Mouse (Mus musculus): ENCODE data around the gene Mier3.
"Not testable (repeated sequence)": the region's sequence is repeated elsewhere in the genome, so short reads cannot be mapped to it uniquely, and the experiment has no call there.

Mier3 gene

DNA sequence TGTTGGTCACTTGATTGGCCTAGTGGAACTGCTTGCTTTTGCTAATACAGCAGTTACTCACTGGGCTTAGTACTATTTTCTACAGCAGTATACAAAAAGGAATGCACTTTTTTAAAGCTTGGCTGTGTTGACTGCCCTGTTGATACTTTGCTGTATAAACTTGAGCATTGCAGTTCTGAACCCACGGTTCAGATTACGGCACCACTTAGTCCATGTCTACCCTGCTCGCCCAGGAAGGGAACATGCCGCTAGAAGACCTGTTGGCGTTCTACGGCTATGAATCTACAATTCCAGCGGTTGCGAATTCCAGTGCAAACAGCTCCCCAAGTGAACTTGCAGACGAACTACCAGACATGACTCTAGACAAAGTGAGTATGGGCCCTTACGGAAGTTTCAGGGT is 22.6 kb downstream of the Mier3 start:
- no peak for DNase-seq (ENCODE audit: extremely low read depth, low read depth)

GRCm38 (mm10) chr13:111703952-111704351 is 23.2 kb downstream of the Mier3 start:
- DNase-seq (ENCODE audit: extremely low read depth, low read depth) = not testable (repeated sequence)

DNA sequence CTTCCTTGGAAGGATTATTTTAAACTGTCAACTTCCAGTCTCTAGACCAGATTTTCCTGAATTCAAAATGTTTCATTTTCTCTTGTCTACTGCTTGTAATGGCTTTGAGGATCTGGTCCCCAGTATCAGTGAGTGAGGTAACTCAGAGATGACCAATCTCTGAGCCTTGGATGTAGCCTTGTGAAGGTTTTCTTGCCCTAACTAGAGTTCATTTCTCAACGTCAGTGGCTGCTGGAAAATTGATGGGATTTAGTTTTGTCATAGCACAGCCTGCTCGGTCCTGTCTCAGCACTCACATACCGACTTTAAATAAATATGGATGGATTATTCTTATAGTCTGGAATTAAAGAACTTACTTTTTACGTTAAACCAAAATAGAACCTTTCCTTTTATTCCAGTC is 29.8 kb downstream of the Mier3 start:
- no peak for DNase-seq (ENCODE audit: extremely low read depth, low read depth)

- no peak for DNase-seq (ENCODE audit: extremely low read depth, low read depth)
Measured at GRCm38 (mm10) chr13:111719726-111720125, 38.9 kb downstream of the Mier3 start.

GRCm38 (mm10) chr13:111724811-111725164 is 44.0 kb downstream of the Mier3 start:
- DNase-seq (ENCODE audit: extremely low read depth, low read depth) = no peak

DNA sequence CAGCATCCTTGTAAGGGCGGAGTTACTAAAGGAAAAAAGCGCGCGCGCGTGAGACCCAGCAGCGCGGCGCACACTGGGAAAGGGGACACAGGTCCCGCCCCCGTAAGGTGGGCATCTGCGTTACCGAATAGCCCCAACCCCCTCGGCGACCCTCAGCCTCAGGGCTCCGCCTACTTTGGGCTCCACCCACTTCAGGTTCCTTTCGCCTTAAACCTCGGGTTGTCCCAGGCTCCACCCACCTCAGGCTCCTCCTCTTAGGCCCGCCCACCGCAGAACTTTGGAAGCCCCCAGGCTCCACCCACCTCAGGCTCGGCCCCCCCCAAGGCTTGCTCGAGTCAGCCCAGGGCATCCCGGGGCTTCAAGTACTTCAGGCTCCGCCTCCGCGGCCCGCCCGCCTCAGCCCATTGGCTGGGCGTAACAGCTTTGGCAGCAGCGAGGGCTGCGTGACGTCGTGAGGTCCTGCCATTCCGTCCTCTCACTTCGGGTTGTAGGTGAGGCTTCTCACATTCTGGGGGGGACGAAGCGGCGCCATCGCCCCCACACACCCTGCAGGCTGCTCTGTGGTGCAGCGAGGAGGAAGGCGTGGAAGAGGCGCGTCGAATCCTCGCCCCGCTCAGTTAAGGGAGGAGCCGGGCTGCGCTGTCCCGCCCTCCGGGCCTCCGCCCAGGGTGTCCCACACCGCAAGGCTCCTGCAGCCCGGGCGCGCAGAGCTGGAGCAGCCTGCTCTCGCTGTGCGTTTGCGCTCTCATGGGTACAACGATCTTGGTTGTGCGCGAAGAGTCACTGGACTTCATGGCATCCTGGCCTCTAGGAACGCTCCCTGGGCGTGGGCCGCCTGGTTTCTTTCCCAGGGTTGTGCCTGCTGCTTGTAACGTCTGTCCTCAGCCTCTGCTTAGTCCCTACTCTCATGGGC is 44.6 kb downstream of the Mier3 start:
- peak; percentile 95 for DNase-seq (ENCODE audit: extremely low read depth, low read depth)

DNA sequence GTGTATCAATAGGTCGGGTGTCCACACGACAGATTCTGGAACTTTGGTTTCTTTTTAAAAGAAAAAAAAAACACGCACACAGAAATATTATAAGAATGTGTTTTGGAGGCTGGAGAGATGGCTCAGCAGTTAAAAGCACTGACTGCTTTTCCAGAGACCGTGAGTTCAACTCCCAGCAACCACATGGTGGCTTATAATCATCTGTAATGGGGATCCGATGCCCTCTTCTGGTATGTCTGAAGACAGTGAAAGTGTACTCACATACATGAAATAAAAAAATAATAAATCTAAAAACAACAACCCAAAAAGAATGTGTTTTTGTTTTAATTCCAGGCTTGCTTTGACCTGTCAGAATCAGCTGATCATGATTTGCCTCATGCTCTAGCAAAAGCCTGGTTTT is 46.1 kb downstream of the Mier3 start:
- DNase-seq (ENCODE audit: extremely low read depth, low read depth) = no peak

- DNase-seq (ENCODE audit: extremely low read depth, low read depth) = no peak
Measured at GRCm38 (mm10) chr13:111741204-111741990, 60.6 kb downstream of the Mier3 start.

- DNase-seq (ENCODE audit: extremely low read depth, low read depth) = peak; percentile 33
Measured at GRCm38 (mm10) chr13:111741991-111742615, 61.3 kb downstream of the Mier3 start.

GRCm38 (mm10) chr13:111744233-111745000 is 63.6 kb downstream of the Mier3 start:
- peak; percentile 24 for DNase-seq (ENCODE audit: extremely low read depth, low read depth)

GRCm38 (mm10) chr13:111745216-111745615 is 64.4 kb downstream of the Mier3 start:
- DNase-seq (ENCODE audit: extremely low read depth, low read depth) = no peak

- no peak for DNase-seq (ENCODE audit: extremely low read depth, low read depth)
Measured at GRCm38 (mm10) chr13:111746831-111747230, 66.1 kb downstream of the Mier3 start.

- no peak for DNase-seq (ENCODE audit: extremely low read depth, low read depth)
Measured at GRCm38 (mm10) chr13:111748301-111749062, 67.7 kb downstream of the Mier3 start.

- DNase-seq (ENCODE audit: extremely low read depth, low read depth) = no peak
Measured at GRCm38 (mm10) chr13:111753321-111753720, 72.5 kb downstream of the Mier3 start.

DNA sequence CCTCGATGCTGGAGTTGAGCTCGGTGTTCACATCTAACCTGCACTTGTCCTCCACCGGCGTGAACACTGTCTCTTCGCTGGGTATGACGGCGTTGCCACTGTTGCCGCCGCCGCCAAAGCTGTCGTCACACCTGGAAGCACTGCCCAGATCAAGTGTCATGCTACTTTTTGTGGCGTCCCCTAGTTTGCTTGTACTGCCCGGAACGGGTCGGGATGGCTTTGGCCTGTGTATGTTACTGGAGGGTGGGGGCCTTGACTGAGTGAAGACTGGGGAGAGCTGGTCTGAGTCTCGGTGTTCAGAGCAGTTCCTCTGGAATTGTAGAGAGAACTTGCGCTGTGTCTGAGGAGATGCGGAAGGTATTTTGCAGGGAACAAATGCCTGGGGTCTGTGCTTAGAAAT is 74.6 kb downstream of the Mier3 start:
- no peak for DNase-seq (ENCODE audit: extremely low read depth, low read depth)

GRCm38 (mm10) chr13:111755937-111756336 is 75.2 kb downstream of the Mier3 start:
- no peak for DNase-seq (ENCODE audit: extremely low read depth, low read depth)

GRCm38 (mm10) chr13:111756986-111757385 is 76.2 kb downstream of the Mier3 start:
- no peak for DNase-seq (ENCODE audit: extremely low read depth, low read depth)

DNA sequence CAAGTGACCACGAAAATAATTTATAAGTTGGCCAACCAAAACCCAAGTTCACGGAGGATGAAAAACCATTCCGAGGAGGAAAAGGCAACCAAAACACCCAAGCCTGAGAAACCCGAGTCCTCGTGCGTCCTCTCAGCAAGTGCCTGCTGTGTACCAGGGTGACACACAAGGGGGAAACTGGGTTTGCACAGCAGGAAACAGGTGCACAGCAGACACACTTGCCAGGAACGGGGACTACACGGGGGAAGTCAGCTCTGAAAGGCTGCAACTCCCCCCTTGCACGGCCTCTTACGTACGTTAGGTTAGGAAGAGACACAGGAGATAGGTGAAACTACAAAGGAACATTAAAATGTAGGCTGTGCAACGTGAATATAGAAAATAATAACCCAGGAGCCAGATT is 81.7 kb downstream of the Mier3 start:
- DNase-seq (ENCODE audit: extremely low read depth, low read depth) = no peak

Measured in MEL-GATA-1-ER (cell line).